Mouse (Mus musculus) stomach, embryonic 16.5 days (tissue): ENCODE data around the gene Dgcr2. TPM values are rescaled to one million over a fixed set of nuclear protein-coding genes. Genes with fewer than 3 reads are reported as not detected.

Source experiments
- ATAC-seq: fragments of 200-750 bp; cut with Nextera tagmentation; 2 replicates; pipeline ENCODE4 v1.8.0; 2017; ENCODE audit warnings: moderate number of reproducible peaks, moderate TSS enrichment; ENCODE audit not compliant: insufficient read depth, low FRiP score
- H3K27ac ChIP-seq: fragments of 300-500 bp; sonication (generic); 2 replicates; pipeline ENCODE4 v1.5.1; 2014; ENCODE audit warnings: low read length
- H3K27me3 ChIP-seq: fragments of 300-500 bp; sonication (generic); 2 replicates; pipeline ENCODE4 v1.6.1; 2014; ENCODE audit warnings: low read length, control low read depth, mixed read lengths; ENCODE audit not compliant: control insufficient read depth, insufficient read depth
- H3K36me3 ChIP-seq: fragments of 300-500 bp; sonication (generic); 2 replicates; pipeline ENCODE4 v1.6.1; 2014; ENCODE audit warnings: low read length; ENCODE audit not compliant: control insufficient read depth, insufficient read depth
- H3K4me1 ChIP-seq: fragments of 300-500 bp; sonication (generic); 2 replicates; pipeline ENCODE4 v1.6.1; 2014; ENCODE audit warnings: low read length, control low read depth, mixed read lengths; ENCODE audit not compliant: control insufficient read depth, insufficient read depth
- H3K4me2 ChIP-seq: fragments of 300-500 bp; sonication (generic); 2 replicates; pipeline ENCODE4 v1.6.1; 2014; ENCODE audit warnings: low read depth, low read length, mixed read lengths
- H3K4me3 ChIP-seq: fragments of 300-500 bp; sonication (generic); replicated peaks from 2 replicates; pipeline ENCODE4 v1.5.1; 2014; ENCODE audit warnings: mild to moderate bottlenecking, low read length
- H3K9ac ChIP-seq: fragments of 300-500 bp; sonication (generic); 2 replicates; pipeline ENCODE4 v1.6.1; 2014; ENCODE audit warnings: low read length
- H3K9me3 ChIP-seq: fragments of 300-500 bp; sonication (generic); replicated peaks from 2 replicates; pipeline ENCODE4 v1.6.1; 2016; ENCODE audit warnings: low read length, control low read depth; ENCODE audit not compliant: control insufficient read depth
- WGBS: fragments of 180-500 bp; shearing (Covaris S2); extraction: QIAGEN DNeasy Blood & Tissue Kit; methylation state at CpG from one replicate; pipeline ENCODE4 v1.1.7; 2014; 5-methylcytosine and 5-hydroxymethylcytosine counted together
- polyA plus RNA-seq: library from polyadenylated mRNA; unstranded; fragments of >200 nt; fragmentation: Nextera tagmentation; extraction: Ambion mirVana; gene quantifications from 2 replicates; pipeline ENCODE4 v1.2.1, GENCODE M21; 2015

Dgcr2 gene
- 80.6 and 88.8 TPM in 2 replicates for polyA plus RNA-seq

DNA sequence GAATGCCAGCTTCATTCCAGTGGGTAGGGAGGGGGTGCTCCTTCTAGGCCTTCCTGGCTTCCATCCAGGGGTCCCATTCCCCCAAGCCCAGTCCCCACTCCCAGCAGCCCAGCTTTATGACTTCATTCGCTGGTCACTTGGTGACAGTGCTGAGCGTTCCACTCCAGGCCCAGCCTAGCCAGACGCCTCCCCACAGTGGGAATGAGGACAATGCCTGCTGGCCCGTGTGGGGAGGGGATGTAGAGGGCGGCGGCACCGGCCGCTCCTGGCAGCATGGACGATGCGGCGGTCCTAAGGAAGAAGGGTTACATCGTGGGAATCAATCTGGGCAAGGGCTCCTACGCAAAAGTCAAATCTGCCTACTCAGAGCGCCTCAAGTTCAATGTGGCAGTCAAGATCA lies at the start of gene Dgcr2, which contains the start of gene Tssk2:
Gene Dgcr2 (minus strand): TSS at position 101 of the 400 bp plus-strand sequence.
Gene Tssk2 (plus strand): TSS at position 176 of the 400 bp plus-strand sequence.
- Histone ChIP-seq H3K27ac (no peak within 1 kb of the TSS), H3K4me2 (no peak within 1 kb of the TSS), H3K9ac (no peak within 1 kb of the TSS), H3K27me3 (no peaks in the 10 kb centered on the region), H3K4me3 (no peak within 1 kb of the TSS), H3K4me1 (no peaks in the 10 kb centered on the region), H3K36me3 (peaks cover 18% of the 10 kb centered on the region), H3K9me3 (no peaks in the 10 kb centered on the region)
- 90% methylated on average over 14 of the region's 14 CpGs for WGBS
- no peak for ATAC-seq

GRCm38 (mm10) chr16:17945081-17945831 lies 46.9 kb upstream of the Dgcr2 start:
- no peaks in the 10 kb centered on the region for H3K9me3 ChIP-seq
- peak overlapping the region; percentile 25; the same call in 1 of the 2 replicates for H3K4me2 ChIP-seq
- WGBS = 45% methylated on average over 7 of the region's 7 CpGs
- H3K9ac ChIP-seq = no peak overlapping the region
- no peaks in the 10 kb centered on the region for H3K4me1 ChIP-seq
- H3K27me3 ChIP-seq = no peaks in the 10 kb centered on the region
- H3K36me3 ChIP-seq = no peaks in the 10 kb centered on the region
- peak; percentile 66; the same call in 1 of the 2 replicates for ATAC-seq
- peak overlapping the region; percentile 49 for H3K27ac ChIP-seq
- H3K4me3 ChIP-seq = no peak overlapping the region

GRCm38 (mm10) chr16:17943466-17943865 lies 45.1 kb upstream of the Dgcr2 start:
- no peaks in the 10 kb centered on the region for H3K36me3 ChIP-seq
- ATAC-seq = no peak
- WGBS = 59% methylated on average over 8 of the region's 8 CpGs
- no peak overlapping the region for H3K27ac ChIP-seq
- H3K4me1 ChIP-seq = peaks cover 9% of the 10 kb centered on the region
- H3K9me3 ChIP-seq = no peaks in the 10 kb centered on the region
- no peaks in the 10 kb centered on the region for H3K27me3 ChIP-seq
- H3K4me3 ChIP-seq = no peak overlapping the region
- no peak overlapping the region for H3K4me2 ChIP-seq
- no peak overlapping the region for H3K9ac ChIP-seq

DNA sequence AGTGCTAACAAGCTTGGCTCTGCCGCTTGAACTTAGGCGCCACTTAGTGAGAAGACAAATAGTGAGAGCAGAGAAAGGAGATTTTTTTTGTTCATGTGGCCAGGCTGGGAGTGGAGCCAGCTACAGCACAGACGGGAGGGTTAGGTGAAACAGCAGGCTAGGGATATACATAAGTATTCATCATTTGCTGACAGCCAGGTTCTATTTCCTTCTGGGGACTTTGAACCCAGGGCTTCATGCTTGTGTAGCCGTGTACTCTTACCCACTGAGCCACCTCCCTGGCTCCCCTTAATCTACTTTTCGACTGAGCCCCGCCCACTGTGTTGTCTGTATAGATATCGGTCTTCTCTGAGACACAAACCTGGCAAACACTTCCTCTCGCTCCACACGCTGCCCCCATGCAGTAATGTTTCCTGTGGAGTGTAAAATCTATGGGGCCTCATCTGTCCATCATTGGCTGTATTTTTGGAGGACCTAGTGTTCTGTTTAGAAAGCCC lies 40.9 kb upstream of the Dgcr2 start:
- ATAC-seq = peak; percentile 78
- Histone ChIP-seq H3K9me3 (no peaks in the 10 kb centered on the region), H3K4me2 (no peak overlapping the region), H3K27ac (peak overlapping the region; percentile 83), H3K4me3 (no peak overlapping the region), H3K36me3 (no peaks in the 10 kb centered on the region), H3K9ac (no peak overlapping the region; the same call in 1 of the 2 replicates), H3K4me1 (peaks cover 9% of the 10 kb centered on the region), H3K27me3 (no peaks in the 10 kb centered on the region)
- whole genome bisulfite sequencing = 30% methylated on average over 9 of the region's 9 CpGs

GRCm38 (mm10) chr16:17938821-17939220 lies 40.5 kb upstream of the Dgcr2 start:
- 6% methylated on average over 7 of the region's 7 CpGs for WGBS
- H3K27me3 ChIP-seq = no peaks in the 10 kb centered on the region
- H3K9me3 ChIP-seq = no peaks in the 10 kb centered on the region
- H3K9ac ChIP-seq = no peak overlapping the region
- peak overlapping the region; percentile 28 for H3K4me2 ChIP-seq
- peak overlapping the region; percentile 83 for H3K27ac ChIP-seq
- no peak overlapping the region for H3K4me3 ChIP-seq
- peaks cover 9% of the 10 kb centered on the region for H3K4me1 ChIP-seq
- peak; percentile 92 for ATAC-seq
- H3K36me3 ChIP-seq = no peaks in the 10 kb centered on the region

DNA sequence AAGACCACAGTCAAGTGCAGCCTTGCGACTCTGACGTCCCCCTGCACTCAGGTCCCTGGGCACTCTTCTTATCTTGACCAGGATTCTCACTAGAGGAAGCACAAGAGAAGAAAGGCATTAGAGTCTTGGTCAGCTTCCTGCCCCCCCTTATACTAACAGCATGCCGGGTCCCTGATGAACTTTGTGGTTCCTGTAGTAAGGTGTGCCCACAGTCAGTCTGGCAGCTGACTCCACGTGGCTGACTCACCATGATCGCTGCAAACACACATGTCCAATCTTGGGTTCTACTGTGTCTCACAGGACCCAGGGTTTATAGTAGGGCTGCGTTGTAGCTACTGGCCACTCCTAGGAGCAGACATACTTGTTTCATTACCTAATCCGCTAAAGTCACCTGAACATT lies 39.8 kb upstream of the Dgcr2 start:
- Histone ChIP-seq H3K4me2 (no peak overlapping the region), H3K36me3 (no peaks in the 10 kb centered on the region), H3K9me3 (no peaks in the 10 kb centered on the region), H3K27me3 (no peaks in the 10 kb centered on the region), H3K9ac (no peak overlapping the region), H3K27ac (peak overlapping the region; percentile 83; the same call in 1 of the 2 replicates), H3K4me1 (peaks cover 9% of the 10 kb centered on the region), H3K4me3 (no peak overlapping the region)
- WGBS = 58% methylated on average over 7 of the region's 7 CpGs
- peak; percentile 35; the same call in 1 of the 2 replicates for ATAC-seq

- 78% methylated on average over 10 of the region's 10 CpGs for WGBS
These were observed 38.4 kb upstream of the Dgcr2 start for GRCm38 (mm10) chr16:17936776-17937175.

GRCm38 (mm10) chr16:17934445-17934910 lies 36.1 kb upstream of the Dgcr2 start:
- 63% methylated on average over 3 of the region's 3 CpGs for WGBS
- Histone ChIP-seq H3K36me3 (no peaks in the 10 kb centered on the region), H3K9me3 (no peaks in the 10 kb centered on the region), H3K4me2 (no peak overlapping the region), H3K4me1 (peaks cover 8% of the 10 kb centered on the region), H3K9ac (no peak overlapping the region), H3K27ac (no peak overlapping the region), H3K27me3 (no peaks in the 10 kb centered on the region), H3K4me3 (no peak overlapping the region)
- no peak for ATAC-seq

More at GRCm38 (mm10) chr16:17936776-17937175, 38.4 kb upstream of the Dgcr2 start:
- no peaks in the 10 kb centered on the region for H3K36me3 ChIP-seq
- no peaks in the 10 kb centered on the region for H3K27me3 ChIP-seq
- no peak overlapping the region for H3K9ac ChIP-seq
- no peak overlapping the region for H3K4me3 ChIP-seq
- H3K27ac ChIP-seq = no peak overlapping the region; the same call in 1 of the 2 replicates
- no peaks in the 10 kb centered on the region for H3K9me3 ChIP-seq
- peaks cover 9% of the 10 kb centered on the region for H3K4me1 ChIP-seq
- no peak for ATAC-seq
- no peak overlapping the region for H3K4me2 ChIP-seq
